Mouse (Mus musculus): ENCODE data around the gene Sec1.

Sec1 gene

GRCm38 (mm10) chr7:45693921-45694591 lies at the start of gene Sec1:
Gene Sec1, minus strand, starts transcription at chr7:45694402.
- DNase-seq (ENCODE audit: low spot score in 2 of 2), result no peak

GRCm38 (mm10) chr7:45742338-45742737 lies 48.1 kb upstream of the Sec1 start:
- DNase-seq (ENCODE audit: low spot score in 2 of 2), result no peak

- no peak for DNase-seq (ENCODE audit: low spot score in 2 of 2)
Measured at GRCm38 (mm10) chr7:45741777-45742176, 47.6 kb upstream of the Sec1 start.

- DNase-seq (ENCODE audit: low spot score in 2 of 2), result no peak
Measured at GRCm38 (mm10) chr7:45741308-45741707, 47.1 kb upstream of the Sec1 start.

GRCm38 (mm10) chr7:45739820-45740219 lies 45.6 kb upstream of the Sec1 start:
- no peak for DNase-seq (ENCODE audit: low spot score in 2 of 2)

GRCm38 (mm10) chr7:45739162-45739763 lies 45.1 kb upstream of the Sec1 start:
- peak; percentile 50 to 72 for DNase-seq (ENCODE audit: low spot score in 2 of 2)

GRCm38 (mm10) chr7:45733477-45733876 lies 39.3 kb upstream of the Sec1 start:
- no peak for DNase-seq (ENCODE audit: low spot score in 2 of 2)

GRCm38 (mm10) chr7:45730727-45731431 lies 36.7 kb upstream of the Sec1 start:
- DNase-seq (ENCODE audit: low spot score in 2 of 2), result peak in 1 of 2 experiments; percentile 51

GRCm38 (mm10) chr7:45727625-45728024 lies 33.4 kb upstream of the Sec1 start:
- no peak for DNase-seq (ENCODE audit: low spot score in 2 of 2)

GRCm38 (mm10) chr7:45726419-45726818 lies 32.2 kb upstream of the Sec1 start:
- DNase-seq (ENCODE audit: low spot score in 2 of 2), result no peak

GRCm38 (mm10) chr7:45725713-45726112 lies 31.5 kb upstream of the Sec1 start, which contains the start of gene Spaca4:
Gene Spaca4, minus strand, starts transcription at chr7:45725813.
- no peak for DNase-seq (ENCODE audit: low spot score in 2 of 2)

GRCm38 (mm10) chr7:45725151-45725550 lies 30.9 kb upstream of the Sec1 start:
- no peak for DNase-seq (ENCODE audit: low spot score in 2 of 2)

GRCm38 (mm10) chr7:45723781-45724180 lies 29.6 kb upstream of the Sec1 start:
- DNase-seq (ENCODE audit: low spot score in 2 of 2), result no peak

- DNase-seq (ENCODE audit: low spot score in 2 of 2), result no peak
Measured at GRCm38 (mm10) chr7:45723301-45723700, 29.1 kb upstream of the Sec1 start.

GRCm38 (mm10) chr7:45722348-45722713 lies 28.1 kb upstream of the Sec1 start:
- DNase-seq (ENCODE audit: low spot score in 2 of 2), result no peak

GRCm38 (mm10) chr7:45721642-45722347 lies 27.6 kb upstream of the Sec1 start:
- DNase-seq (ENCODE audit: low spot score in 2 of 2), result no peak

GRCm38 (mm10) chr7:45721234-45721571 lies 27.0 kb upstream of the Sec1 start:
- DNase-seq (ENCODE audit: low spot score in 2 of 2), result no peak

- no peak for DNase-seq (ENCODE audit: low spot score in 2 of 2)
Measured at GRCm38 (mm10) chr7:45720413-45721233, 26.4 kb upstream of the Sec1 start, which contains the start of gene Fam83e. Gene Fam83e, plus strand, starts transcription at chr7:45721212.

- no peak for DNase-seq (ENCODE audit: low spot score in 2 of 2)
Measured at GRCm38 (mm10) chr7:45719738-45720412, 25.7 kb upstream of the Sec1 start.

GRCm38 (mm10) chr7:45719180-45719579 lies 25.0 kb upstream of the Sec1 start:
- DNase-seq (ENCODE audit: low spot score in 2 of 2), result no peak

- no peak for DNase-seq (ENCODE audit: low spot score in 2 of 2)
Measured at GRCm38 (mm10) chr7:45718331-45718730, 24.1 kb upstream of the Sec1 start.
